Mouse (Mus musculus) testis, adult 2 months (tissue): ENCODE measurements around the gene Umad1.

Source experiments
- CTCF ChIP-seq: fragments of 200-500 bp; IDR thresholded peaks from 2 replicates; pipeline ENCODE4 v1.5.1; 2012; ENCODE audit warnings: low read depth, mild to moderate bottlenecking, inconsistent platforms, low read length, moderate library complexity; ENCODE audit not compliant: control insufficient read depth, insufficient read depth, insufficient replicate concordance
- POLR2A ChIP-seq: fragments of 200-500 bp; IDR thresholded peaks from 2 replicates; pipeline ENCODE4 v1.6.1; 2012; ENCODE audit warnings: low read depth, mild to moderate bottlenecking, inconsistent platforms, low read length, moderate library complexity; ENCODE audit not compliant: control insufficient read depth

- no peak for TF ChIP-seq POLR2A
- TF ChIP-seq CTCF, result no peak
These were observed 24.2 kb downstream of the Umad1 start for GRCm38 (mm10) chr6:8283255-8283654.
